Mouse (Mus musculus) CH12.LX (cell line): Measurements from ENCODE around the gene Dtx3. TPM values are rescaled to one million over a fixed set of nuclear protein-coding genes. Genes with fewer than 3 reads are reported as not detected.

Experiments used
- DNase-seq: peaks from one replicate; pipeline ENCODE4 v3.0.0-alpha.2; 2013; ENCODE audit errors: extremely low read depth
- H3K27ac ChIP-seq: 2 replicates; pipeline ENCODE4 v1.5.1; 2012; ENCODE audit warnings: low read depth, mild to moderate bottlenecking, control low read depth, moderate library complexity; ENCODE audit not compliant: insufficient read depth
- H3K27me3 ChIP-seq: replicated peaks from 2 replicates; pipeline ENCODE3; 2012; ENCODE audit warnings: inconsistent platforms
- H3K36me3 ChIP-seq, 2 experiments: replicated peaks in 1 of 2; 2 replicates each; pipeline versions ENCODE3 to v1.6.1; 2012; ENCODE audit warnings: inconsistent platforms in 1 of 2, low read length in 1 of 2, mild to moderate bottlenecking in 1 of 2, mixed read lengths in 1 of 2, moderate library complexity in 1 of 2; ENCODE audit not compliant: control insufficient read depth in 1 of 2, insufficient read depth in 1 of 2
- H3K4me1 ChIP-seq, 2 experiments: 2 replicates each; pipeline ENCODE4 v1.6.1; 2012; ENCODE audit warnings: inconsistent platforms in 1 of 2, moderate library complexity in 1 of 2; ENCODE audit not compliant: insufficient read depth in 2 of 2, control insufficient read depth in 1 of 2
- H3K4me2 ChIP-seq: 2 replicates; pipeline ENCODE4 v1.6.1; 2012; ENCODE audit warnings: low read depth, mild to moderate bottlenecking, control low read depth; ENCODE audit not compliant: poor library complexity, insufficient read depth, severe bottlenecking
- H3K4me3 ChIP-seq, 3 experiments: fragments of 150-350 bp in 1 of 3; sonication (generic) in 1 of 3; replicated peaks in 1 of 3; 2 replicates each; pipeline versions ENCODE3 to v1.5.1; 2011 to 2012; ENCODE audit warnings: low read depth in 2 of 3, low read length in 2 of 3, mild to moderate bottlenecking in 2 of 3, moderate library complexity in 2 of 3, control low read depth in 1 of 3, improper control_type of control experiment in 1 of 3, inconsistent platforms in 1 of 3, mixed read lengths in 1 of 3; ENCODE audit not compliant: poor library complexity in 1 of 3
- H3K79me2 ChIP-seq: replicated peaks from 2 replicates; pipeline ENCODE4 v1.6.1; 2012; ENCODE audit warnings: mild to moderate bottlenecking, moderate library complexity; ENCODE audit not compliant: control insufficient read depth, poor library complexity, insufficient read depth, severe bottlenecking; ENCODE audit errors: extremely low read depth
- H3K9ac ChIP-seq: 2 replicates; pipeline ENCODE4 v1.6.1; 2012; ENCODE audit warnings: low read depth, mild to moderate bottlenecking, control low read depth, moderate library complexity; ENCODE audit not compliant: insufficient read depth
- H3K9me3 ChIP-seq: replicated peaks from 2 replicates; pipeline ENCODE3; 2012; ENCODE audit warnings: low read length, inconsistent platforms, mixed read lengths
- BHLHE40 ChIP-seq: IDR thresholded peaks from 2 replicates; pipeline ENCODE4 v1.6.1; 2011; ENCODE audit warnings: mild to moderate bottlenecking, low read depth, low read length, improper control_type of control experiment
- CTCF ChIP-seq, 2 experiments: IDR thresholded peaks in 1 of 2; conservative IDR thresholded peaks in 1 of 2; 2 replicates each; pipeline ENCODE4 v1.5.1; 2011 to 2012; ENCODE audit warnings: low read depth in 2 of 2, low read length in 2 of 2, improper control_type of control experiment in 1 of 2, inconsistent platforms in 1 of 2, mild to moderate bottlenecking in 1 of 2, moderate library complexity in 1 of 2
- E2F4 ChIP-seq: IDR thresholded peaks from 2 replicates; pipeline ENCODE4 v1.6.1; 2011; ENCODE audit warnings: low read depth, low read length, improper control_type of control experiment; ENCODE audit not compliant: insufficient replicate concordance
- EP300 ChIP-seq: IDR thresholded peaks from 2 replicates; pipeline ENCODE4 v1.6.1; 2011; ENCODE audit warnings: low read length, improper control_type of control experiment
- JUN ChIP-seq: IDR thresholded peaks from 2 replicates; pipeline ENCODE4 v1.6.1; 2011; ENCODE audit warnings: low read depth, mild to moderate bottlenecking, low read length, improper control_type of control experiment, moderate library complexity; ENCODE audit not compliant: insufficient read depth
- JUND ChIP-seq: conservative IDR thresholded peaks from 2 replicates; pipeline ENCODE4 v1.6.1; 2011; ENCODE audit warnings: low read depth, low read length, improper control_type of control experiment
- MAZ ChIP-seq: IDR thresholded peaks from 2 replicates; pipeline ENCODE4 v1.6.1; 2012; ENCODE audit warnings: low read depth, mild to moderate bottlenecking, inconsistent platforms, low read length, improper control_type of control experiment, moderate library complexity
- NRF1 ChIP-seq: IDR thresholded peaks from 2 replicates; pipeline ENCODE4 v1.6.1; 2014; ENCODE audit warnings: low read depth, mild to moderate bottlenecking, inconsistent platforms, low read length, improper control_type of control experiment, moderate library complexity
- TCF12 ChIP-seq: IDR thresholded peaks from 2 replicates; pipeline ENCODE4 v1.6.1; 2014; ENCODE audit warnings: low read depth, mild to moderate bottlenecking, inconsistent platforms, low read length, improper control_type of control experiment
- ZNF384 ChIP-seq: IDR thresholded peaks from 2 replicates; pipeline ENCODE4 v1.6.1; 2012; ENCODE audit warnings: low read depth, low read length, improper control_type of control experiment, inconsistent platforms
- dilution Hi-C: fragments of 300-500 bp; cut with MboI; formaldehyde crosslinking; loops from 2 replicates; pipeline ENCODE4 v1.14.3; 2020; ENCODE audit warnings: low sequenced_read_pairs; ENCODE audit not compliant: extremely low pct_unique_long_range_greater_than_20kb, extremely low pct_ligation_motif_present
- in situ Hi-C: fragments of 300-500 bp; cut with MboI; formaldehyde crosslinking; loops from 3 replicates; pipeline ENCODE4 v1.14.3; 2019; ENCODE audit warnings: low sequenced_read_pairs, low pct_ligation_motif_present, low pct_unique_long_range_greater_than_20kb, mixed read lengths
- polyA plus RNA-seq: library from polyadenylated mRNA; unstranded; fragments of >175 nt; gene quantifications from 2 replicates; pipeline ENCODE4 v1.2.1, GENCODE M21; 2012; ENCODE audit warnings: low read depth; ENCODE audit not compliant: insufficient read length
- total RNA-seq, 2 experiments: library from RNA; depleted of rRNA; stranded (reverse); fragments of 300-350 nt in 1 of 2; fragments of >200 nt in 1 of 2; gene quantifications; 2 replicates each; pipeline ENCODE4 v1.2.3; 2012 to 2014

Dtx3 gene
- total and polyA plus RNA-seq, 3 experiments, result 18.9 to 51.2 (median 27.6) TPM

GRCm38 (mm10) chr10:127181566-127181965, 14.0 kb downstream of the Dtx3 start:
- H3K9ac ChIP-seq, result no peak overlapping the region
- H3K79me2 ChIP-seq, result no peaks in the 10 kb centered on the region
- H3K4me2 ChIP-seq, result no peak overlapping the region
- TF ChIP-seq JUND, result no peak
- TF ChIP-seq CTCF (conservative IDR thresholded peaks at IDR 0.05 in 1 of 2, IDR thresholded peaks at IDR 0.05 in 1 of 2; ENCODE audit: low read depth in 2 of 2, low read length in 2 of 2), result no peak
- no peak for TF ChIP-seq EP300
- TF ChIP-seq ZNF384, result no peak
- no peak for DNase-seq
- H3K4me1 ChIP-seq, result peaks cover 0 to 7% of the 10 kb centered on the region in 2 experiments; a peak in 2 of 4 replicates
- no peaks in the 10 kb centered on the region for H3K27me3 ChIP-seq
- no peak overlapping the region for H3K4me3 ChIP-seq
- in situ Hi-C loops, result no loop called here
- H3K9me3 ChIP-seq, result peaks cover under 1% of the 10 kb centered on the region
- dilution Hi-C loops, result no loop called here
- no peak overlapping the region for H3K27ac ChIP-seq
- H3K36me3 ChIP-seq, result peaks cover 0 to 30% of the 10 kb centered on the region in 2 experiments

GRCm38 (mm10) chr10:127180695-127181047, 14.9 kb downstream of the Dtx3 start:
- no peak overlapping the region for H3K9ac ChIP-seq
- no peak for TF ChIP-seq E2F4
- no peak for TF ChIP-seq NRF1
- no peak for TF ChIP-seq MAZ
- TF ChIP-seq JUN, result no peak
- TF ChIP-seq TCF12, result no peak
- peaks cover 7% of the 10 kb centered on the region for H3K27me3 ChIP-seq
- H3K4me3 ChIP-seq, result no peak overlapping the region
- H3K9me3 ChIP-seq, result no peaks in the 10 kb centered on the region
- no peak overlapping the region for H3K4me2 ChIP-seq
- in situ Hi-C loops, result no loop called here
- DNase-seq, result no peak
- no peak overlapping the region for H3K27ac ChIP-seq
- H3K4me1 ChIP-seq, result peaks cover 0 to 9% of the 10 kb centered on the region in 2 experiments; a peak in 2 of 4 replicates
- peaks cover 0 to 26% of the 10 kb centered on the region in 2 experiments for H3K36me3 ChIP-seq
- dilution Hi-C loops, result no loop called here
- H3K79me2 ChIP-seq, result no peaks in the 10 kb centered on the region

GRCm38 (mm10) chr10:127179871-127180694, 15.4 kb downstream of the Dtx3 start, which contains the start of gene Slc26a10:
Gene Slc26a10, minus strand, starts transcription at chr10:127180645.
- Histone ChIP-seq H3K4me2 (peak within 1 kb of the TSS; percentile 2), H3K27me3 (peaks cover 8% of the 10 kb centered on the region), H3K27ac (no peak within 1 kb of the TSS), H3K36me3 (peaks cover 0 to 21% of the 10 kb centered on the region in 2 experiments), H3K9ac (no peak within 1 kb of the TSS), H3K79me2 (no peaks in the 10 kb centered on the region), H3K4me3 (no peak within 1 kb of the TSS), H3K9me3 (no peaks in the 10 kb centered on the region), H3K4me1 (peaks cover 0 to 9% of the 10 kb centered on the region in 2 experiments; a peak in 2 of 4 replicates)
- dilution Hi-C loops (no loop called here), in situ Hi-C loops (loop anchor here (5.0 kb wide), 1 partner anchor 42 kb away; no protein-coding TSS in a partner anchor)
- no peak for DNase-seq
- TF ChIP-seq BHLHE40 (peak; percentile 49; the same call in 1 of the 2 replicates), NRF1 (no peak)
